Mouse (Mus musculus) erythroblast, embryonic 14.5 days (primary cell): ENCODE results near the gene Itpripl1.

ENCODE experiments used
- GATA1 ChIP-seq: IDR thresholded peaks from 2 replicates; pipeline ENCODE4 v1.6.1; 2012; ENCODE audit warnings: low read length, inconsistent platforms, mixed read lengths
- TAL1 ChIP-seq: IDR thresholded peaks from 3 replicates; pipeline ENCODE4 v1.6.1; 2012; ENCODE audit warnings: low read length, inconsistent platforms, mixed read lengths

GRCm38 (mm10) chr2:127142577-127143157 is 575 bp downstream of the Itpripl1 start:
- TF ChIP-seq GATA1 (no peak), TAL1 (no peak)
